Mouse (Mus musculus) olfactory bulb, adult 2 months (tissue): ENCODE results near the gene Cd36.

ENCODE experiments used
- CTCF ChIP-seq: fragments of 200-500 bp; IDR thresholded peaks from 2 replicates; pipeline ENCODE4 v1.5.1; 2012; ENCODE audit warnings: low read depth, mild to moderate bottlenecking, low read length, moderate library complexity; ENCODE audit not compliant: insufficient read depth
- POLR2A ChIP-seq: fragments of 200-500 bp; IDR thresholded peaks from 2 replicates; pipeline ENCODE4 v1.6.1; 2012; ENCODE audit warnings: mild to moderate bottlenecking, low read depth, low read length, moderate library complexity; ENCODE audit not compliant: insufficient read depth

GRCm38 (mm10) chr5:17739805-17740204 lies 148.8 kb downstream of the Cd36 start:
- TF ChIP-seq CTCF (no peak), POLR2A (no peak)
